Mouse (Mus musculus) heart, postnatal 0 days (tissue): ENCODE results near the gene Schip1.

Source experiments
- CTCF ChIP-seq: IDR thresholded peaks from 2 replicates; pipeline ENCODE4 v1.5.1; 2016; ENCODE audit warnings: antibody characterized with exemption, control low read depth, low read depth
- EP300 ChIP-seq: IDR thresholded peaks from 2 replicates; pipeline ENCODE4 v1.6.1; 2016; ENCODE audit warnings: antibody characterized with exemption, low read depth

GRCm38 (mm10) chr3:68494296-68495095 is 429.9 kb downstream of the Schip1 start:
- TF ChIP-seq CTCF (no peak), EP300 (no peak)
